Mouse (Mus musculus): Measurements from ENCODE around the gene Srpk2. TPM values are rescaled to one million over a fixed set of nuclear protein-coding genes. Genes with fewer than 3 reads are reported as not detected.
A peak's percentile ranks its signal among the peaks of the same experiment; 100 is the strongest.
"Not testable (repeated sequence)": the region's sequence is repeated elsewhere in the genome, so short reads cannot be mapped to it uniquely, and the experiment has no call there.

The Srpk2 gene
- total RNA-seq (2021), result 100 to 1,000 TPM; 192 to 194 TPM
- long read RNA-seq, experiment 1, full-length matches to known transcripts, result 31 of 139 reads
- long read RNA-seq, experiment 1, partial matches to known transcripts, result 35 of 139 reads
- long read RNA-seq, experiment 1, other reads (novel, unspliced or antisense), result 73 of 139 reads
- long read RNA-seq, experiment 2, full-length matches to known transcripts, result 17 of 80 reads
- long read RNA-seq, experiment 2, partial matches to known transcripts, result 36 of 80 reads
- long read RNA-seq, experiment 2, other reads (novel, unspliced or antisense), result 27 of 80 reads

GRCm38 (mm10) chr5:23684517-23684916 is at the start of gene Srpk2:
Gene Srpk2, minus strand, starts transcription at chr5:23684617.
- DNase-seq (ENCODE audit: low spot score in 2 of 2), result no peak

- DNase-seq (ENCODE audit: low spot score in 2 of 2), result no peak
Measured at GRCm38 (mm10) chr5:23721956-23722355, 37.5 kb upstream of the Srpk2 start.

GRCm38 (mm10) chr5:23718881-23719328 is 34.5 kb upstream of the Srpk2 start:
- no peak for DNase-seq (ENCODE audit: low spot score in 2 of 2)

- DNase-seq (ENCODE audit: low spot score in 2 of 2), result no peak
Measured at GRCm38 (mm10) chr5:23718182-23718534, 33.7 kb upstream of the Srpk2 start.

GRCm38 (mm10) chr5:23717469-23718181 is 33.2 kb upstream of the Srpk2 start:
- DNase-seq (ENCODE audit: low spot score in 2 of 2), result no peak

- DNase-seq (ENCODE audit: low spot score in 2 of 2), result no peak
Measured at GRCm38 (mm10) chr5:23713401-23714335, 29.3 kb upstream of the Srpk2 start.

- peak; percentile 43 to 51 for DNase-seq (ENCODE audit: low spot score in 2 of 2)
Measured at GRCm38 (mm10) chr5:23712130-23713001, 27.9 kb upstream of the Srpk2 start.

GRCm38 (mm10) chr5:23711671-23712129 is 27.3 kb upstream of the Srpk2 start:
- DNase-seq (ENCODE audit: low spot score in 2 of 2), result peak; percentile 4 to 7

GRCm38 (mm10) chr5:23711244-23711643 is 26.8 kb upstream of the Srpk2 start:
- DNase-seq (ENCODE audit: low spot score in 2 of 2), result no peak

GRCm38 (mm10) chr5:23709661-23710060 is 25.2 kb upstream of the Srpk2 start:
- no peak for DNase-seq (ENCODE audit: low spot score in 2 of 2)

GRCm38 (mm10) chr5:23706601-23707597 is 22.5 kb upstream of the Srpk2 start:
- not testable (repeated sequence) for DNase-seq (ENCODE audit: low spot score in 2 of 2)

GRCm38 (mm10) chr5:23697457-23697856 is 13.0 kb upstream of the Srpk2 start:
- no peak for DNase-seq (ENCODE audit: low spot score in 2 of 2)

GRCm38 (mm10) chr5:23683431-23683830 is 986 bp downstream of the Srpk2 start:
- DNase-seq (ENCODE audit: low spot score in 2 of 2), result no peak

- DNase-seq (ENCODE audit: low spot score in 2 of 2), result no peak
Measured at GRCm38 (mm10) chr5:23679006-23679405, 5.4 kb downstream of the Srpk2 start.

- DNase-seq (ENCODE audit: low spot score in 2 of 2), result no peak
Measured at GRCm38 (mm10) chr5:23677883-23678282, 6.5 kb downstream of the Srpk2 start.

GRCm38 (mm10) chr5:23677072-23677453 is 7.4 kb downstream of the Srpk2 start:
- DNase-seq (ENCODE audit: low spot score in 2 of 2), result no peak

GRCm38 (mm10) chr5:23676156-23677071 is 8.0 kb downstream of the Srpk2 start:
- peak; percentile 31 to 53 for DNase-seq (ENCODE audit: low spot score in 2 of 2)

- peak; percentile 54 to 71 for DNase-seq (ENCODE audit: low spot score in 2 of 2)
Measured at GRCm38 (mm10) chr5:23675499-23676155, 8.8 kb downstream of the Srpk2 start.

All from left cerebral cortex, adult 18-20 months (tissue).